Mouse (Mus musculus) T-cell, adult 2 months (primary cell): ENCODE measurements around the gene Trrap.

Source experiments
- DNase-seq: peaks from one replicate; pipeline ENCODE4 v3.0.0; 2022; ENCODE audit warnings: low spot score

The Trrap gene

GRCm38 (mm10) chr5:144872326-144872725 lies 104.8 kb downstream of the Trrap start:
- no peak for DNase-seq

- no peak for DNase-seq
These were observed 105.3 kb downstream of the Trrap start for GRCm38 (mm10) chr5:144872867-144873266.

GRCm38 (mm10) chr5:144875227-144875626 lies 107.7 kb downstream of the Trrap start:
- no peak for DNase-seq

GRCm38 (mm10) chr5:144875892-144876291 lies 108.4 kb downstream of the Trrap start:
- DNase-seq = peak; percentile 35

GRCm38 (mm10) chr5:144877021-144877420 lies 109.5 kb downstream of the Trrap start:
- no peak for DNase-seq

- no peak for DNase-seq
These were observed 114.3 kb downstream of the Trrap start for GRCm38 (mm10) chr5:144881670-144882399.

GRCm38 (mm10) chr5:144884629-144885217 lies 117.2 kb downstream of the Trrap start:
- no peak for DNase-seq

GRCm38 (mm10) chr5:144885968-144886650 lies 118.6 kb downstream of the Trrap start:
- no peak for DNase-seq

GRCm38 (mm10) chr5:144891276-144891675 lies 123.7 kb downstream of the Trrap start:
- DNase-seq = no peak

- no peak for DNase-seq
These were observed 130.3 kb downstream of the Trrap start for GRCm38 (mm10) chr5:144897881-144898280.

GRCm38 (mm10) chr5:144898448-144899052 lies 131.0 kb downstream of the Trrap start:
- DNase-seq = no peak

- DNase-seq = no peak
These were observed 133.5 kb downstream of the Trrap start for GRCm38 (mm10) chr5:144901035-144901434.

GRCm38 (mm10) chr5:144901791-144902190 lies 134.3 kb downstream of the Trrap start:
- DNase-seq = no peak

GRCm38 (mm10) chr5:144904356-144905134 lies 137.0 kb downstream of the Trrap start:
- DNase-seq = no peak

- peak; percentile 31 for DNase-seq
These were observed 140.1 kb downstream of the Trrap start for GRCm38 (mm10) chr5:144907591-144907990.
